27 mouse cellular contexts compared by ENCODE assay signal in the genomic region with DNA sequence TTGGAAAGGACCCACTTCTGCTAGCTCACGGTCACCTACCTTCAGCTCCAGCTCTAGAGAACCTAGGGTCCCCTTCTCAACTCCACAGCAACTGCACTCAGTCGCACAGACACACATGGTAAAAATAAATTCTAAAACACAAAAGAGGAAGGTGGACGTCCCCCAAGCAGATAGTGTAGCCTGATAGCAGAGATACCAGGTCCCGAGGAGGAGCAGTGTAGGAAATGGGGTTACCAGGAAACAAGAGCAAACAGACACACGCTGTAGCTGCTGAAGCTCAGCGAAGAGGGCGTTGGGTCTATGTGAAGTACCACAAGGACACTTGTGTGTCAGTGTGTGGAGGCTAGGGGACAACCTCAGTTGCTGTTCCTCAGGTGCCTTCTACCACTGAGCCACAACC. TPM values are rescaled to one million over a fixed set of nuclear protein-coding genes. Genes with fewer than 3 reads are reported as not detected.
DNase-seq lines count a peak whose midpoint lies in the region; ATAC-seq and TF ChIP-seq lines count a peak whose summit lies in the region.
"Had no signal": no experiment of that assay in that cellular context is flagged by ENCODE, and none has a peak within 500 bp of the region (broad histone marks: within the 10 kb centered on the region; RNA-seq: fewer than 3 reads in every experiment).

No protein-coding gene starts in this region.

- no peak overlapping the region for H3K9ac ChIP-seq in midbrain, embryonic 11.5 days (ENCODE audit: low read length)
- H3K9ac ChIP-seq in midbrain, postnatal 0 days (replicated peaks; ENCODE audit: low read length, poor library complexity, severe bottlenecking) = no peak overlapping the region
- H3K9ac ChIP-seq: embryonic facial prominence, embryonic 12.5 days; forebrain, embryonic 13.5 days; forebrain, embryonic 15.5 days; forebrain, postnatal 0 days had no signal

- no peak overlapping the region for H3K27ac ChIP-seq in midbrain, embryonic 11.5 days (ENCODE audit: low read depth, low read length)
- no peak overlapping the region for H3K27ac ChIP-seq in midbrain, postnatal 0 days (ENCODE audit: low read depth, low read length)
- H3K27ac ChIP-seq: embryonic facial prominence, embryonic 10.5 days; embryonic facial prominence, embryonic 12.5 days; forebrain, embryonic 13.5 days; forebrain, embryonic 15.5 days had no signal

- no peak for TF ChIP-seq CTCF in midbrain, postnatal 0 days (IDR thresholded peaks at IDR 0.05)

- H3K9me3 ChIP-seq in midbrain, embryonic 11.5 days (ENCODE audit: control insufficient read depth, low read length) = peaks cover 2% of the 10 kb centered on the region; the same call in 1 of the 2 replicates
- H3K9me3 ChIP-seq in midbrain, postnatal 0 days (ENCODE audit: low read length) = no peaks in the 10 kb centered on the region
- H3K9me3 ChIP-seq: embryonic facial prominence, embryonic 12.5 days; forebrain, embryonic 15.5 days had no signal

- WGBS in midbrain, embryonic 11.5 days = 94% methylated on average over 7 of the region's 7 CpGs
- 98% methylated on average over 7 of the region's 7 CpGs for WGBS in midbrain, postnatal 0 days

- no peaks in the 10 kb centered on the region for H3K4me1 ChIP-seq in midbrain, embryonic 11.5 days (ENCODE audit: control insufficient read depth, insufficient read depth, low read length)
- no peaks in the 10 kb centered on the region for H3K4me1 ChIP-seq in midbrain, postnatal 0 days (ENCODE audit: insufficient read depth, low read length)
- H3K4me1 ChIP-seq: embryonic facial prominence, embryonic 10.5 days; embryonic facial prominence, embryonic 12.5 days; forebrain, embryonic 15.5 days had no signal

- no peaks in the 10 kb centered on the region for H3K36me3 ChIP-seq in midbrain, embryonic 11.5 days (ENCODE audit: control insufficient read depth, insufficient read depth, low read length)
- peaks cover 14% of the 10 kb centered on the region; the same call in 1 of the 2 replicates for H3K36me3 ChIP-seq in midbrain, postnatal 0 days (ENCODE audit: insufficient read depth, low read length)

- H3K4me3 ChIP-seq in midbrain, embryonic 11.5 days (ENCODE audit: low read depth, low read length) = no peak overlapping the region
- no peak overlapping the region for H3K4me3 ChIP-seq in midbrain, postnatal 0 days (ENCODE audit: low read depth, low read length)
- H3K4me3 ChIP-seq: embryonic facial prominence, embryonic 10.5 days; embryonic facial prominence, embryonic 12.5 days; forebrain, embryonic 13.5 days; forebrain, embryonic 15.5 days had no signal

- peak; percentile 10 for DNase-seq in midbrain, embryonic 11.5 days (ENCODE audit: low spot score, missing footprints)
- no peak for DNase-seq in midbrain, postnatal 0 days (ENCODE audit: low spot score)
- no peak for DNase-seq in urinary bladder, postnatal 25 days (ENCODE audit: low spot score)
- DNase-seq in left cerebral cortex, adult 8-10 months (ENCODE audit: low spot score in 2 of 2) = no peak
- DNase-seq: adrenal gland, adult 2 months; adrenal gland, postnatal 10 days; adrenal gland, postnatal 25 days; B cell, adult 2 months; cerebellum, adult 11 months; cerebellum, adult 18-20 months; cerebellum, adult 8-10 months; cerebellum, adult 9-11 months; cerebellum, postnatal 25 days; forebrain, postnatal 0 days had no signal

- ATAC-seq in midbrain, embryonic 11.5 days (ENCODE audit: low FRiP score) = no peak
- no peak for ATAC-seq in midbrain, postnatal 0 days (ENCODE audit: low FRiP score)
- ATAC-seq in granulocyte monocyte progenitor cell, adult 5-6 weeks (replicated peaks; ENCODE audit: poor library complexity, severe bottlenecking) = peak; percentile 17; the same call in 1 of the 2 replicates
- ATAC-seq in megakaryocyte-erythroid progenitor cell, adult 5-6 weeks (replicated peaks; ENCODE audit: low FRiP score, low TSS enrichment, poor library complexity, severe bottlenecking) = 0 out of 2 replicates have a peak, but pooled peaks have one; percentile 20
- ATAC-seq: CD4-positive, CD25-positive, alpha-beta regulatory T cell, adult 4 months; forebrain, embryonic 13.5 days; forebrain, embryonic 15.5 days; forebrain, postnatal 0 days had no signal

- H3K4me2 ChIP-seq in midbrain, embryonic 11.5 days = no peak overlapping the region
- H3K4me2 ChIP-seq in midbrain, postnatal 0 days (ENCODE audit: low read depth, low read length, poor library complexity, severe bottlenecking) = no peak overlapping the region
- H3K4me2 ChIP-seq: embryonic facial prominence, embryonic 12.5 days; forebrain, embryonic 13.5 days; forebrain, embryonic 15.5 days had no signal

- no peaks in the 10 kb centered on the region for H3K27me3 ChIP-seq in midbrain, embryonic 11.5 days (ENCODE audit: control insufficient read depth, insufficient read depth, low read length)
- H3K27me3 ChIP-seq in midbrain, postnatal 0 days (ENCODE audit: insufficient read depth, low read length) = no peaks in the 10 kb centered on the region
- H3K27me3 ChIP-seq: CH12.LX; embryonic facial prominence, embryonic 12.5 days; forebrain, embryonic 13.5 days; forebrain, embryonic 15.5 days had no signal

RNA-seq across cellular contexts. Expression of a gene that starts 24.3 kb away (rescaled TPM):
- polyA plus RNA-seq in midbrain, embryonic 11.5 days (2014; fragmentation: Nextera tagmentation; extraction: Ambion mirVana) = 0.34 and 0.47 TPM in 2 replicates
- 49.2 and 50.2 TPM in 2 replicates for total RNA-seq in midbrain, postnatal 0 days (2014; rRNA removed)
- polyA plus RNA-seq in midbrain, postnatal 0 days (2015; fragmentation: Nextera tagmentation; extraction: Ambion mirVana) = 43.7 and 46.4 TPM in 2 replicates
- not detected in 2 replicates for total RNA-seq in granulocyte monocyte progenitor cell, adult 5-6 weeks (2014; fragmentation: Nextera tagmentation)
- not detected in 2 replicates for total RNA-seq in granulocyte monocyte progenitor cell, adult 5-6 weeks (2017)
- total RNA-seq in megakaryocyte-erythroid progenitor cell, adult 5-6 weeks (2014; fragmentation: Nextera tagmentation) = not detected in 2 replicates
- total RNA-seq in megakaryocyte-erythroid progenitor cell, adult 5-6 weeks (2017) = not detected in 2 replicates
- total RNA-seq in left cerebral cortex, adult 8-10 months (2022) = 100 to 1,000 TPM; 131 to 176 (median 150) TPM
- polyA plus RNA-seq: CD4-positive, CD25-positive, alpha-beta regulatory T cell, adult 4 months; G1E had no signal

RNA-seq across cellular contexts. Expression of a gene that starts 39.4 kb away (rescaled TPM):
- polyA plus RNA-seq in midbrain, embryonic 11.5 days (2014; fragmentation: Nextera tagmentation; extraction: Ambion mirVana) = not detected in 2 replicates
- total RNA-seq in midbrain, postnatal 0 days (2014; rRNA removed) = not detected in 2 replicates
- polyA plus RNA-seq in midbrain, postnatal 0 days (2015; fragmentation: Nextera tagmentation; extraction: Ambion mirVana) = 0.26 and 0.48 TPM in 2 replicates
- total RNA-seq in granulocyte monocyte progenitor cell, adult 5-6 weeks (2014; fragmentation: Nextera tagmentation) = not detected in 2 replicates
- not detected in 2 replicates for total RNA-seq in granulocyte monocyte progenitor cell, adult 5-6 weeks (2017)
- total RNA-seq in megakaryocyte-erythroid progenitor cell, adult 5-6 weeks (2014; fragmentation: Nextera tagmentation) = not detected in 2 replicates
- total RNA-seq in megakaryocyte-erythroid progenitor cell, adult 5-6 weeks (2017) = not detected in 2 replicates
- total RNA-seq in left cerebral cortex, adult 8-10 months (2022) = 1 to 10 TPM in 2 of 4 experiments, under 1 TPM in 2; 0.63 to 1.2 (median 1.0) TPM
- total RNA-seq: adrenal gland, adult 2 months; adrenal gland, postnatal 10 days; adrenal gland, postnatal 25 days; adrenal gland, postnatal 4 days; CH12.LX; forebrain, postnatal 0 days; G1E had no signal
- polyA plus RNA-seq: adrenal gland, adult 2 months; brain, embryonic 14.5 days; CD4-positive, CD25-positive, alpha-beta regulatory T cell, adult 4 months; embryonic facial prominence, embryonic 10.5 days; embryonic facial prominence, embryonic 12.5 days; embryonic facial prominence, embryonic 14.5 days; forebrain, embryonic 11.5 days; forebrain, embryonic 13.5 days; forebrain, embryonic 15.5 days; G1E had no signal

Comparison
In these comparisons a context has a peak if more than half of its experiments do, and no peak if none do; other contexts are left out.
1. ATAC-seq: peak in granulocyte monocyte progenitor cell, adult 5-6 weeks (single experiment) and megakaryocyte-erythroid progenitor cell, adult 5-6 weeks (single experiment); none in midbrain, embryonic 11.5 days (single experiment) and midbrain, postnatal 0 days (single experiment).
2. RNA of a gene that starts 24.3 kb away (total RNA-seq): 131 to 176 TPM in left cerebral cortex, adult 8-10 months and 49.2 to 50.2 TPM in midbrain, postnatal 0 days; not detected in granulocyte monocyte progenitor cell, adult 5-6 weeks and not detected in megakaryocyte-erythroid progenitor cell, adult 5-6 weeks; every median in the first group is over 10 times any median in the second.